Mouse (Mus musculus) myocyte (in vitro differentiated cells): Measurements from ENCODE around the gene Kdelc1. TPM values are rescaled to one million over a fixed set of nuclear protein-coding genes. Genes with fewer than 3 reads are reported as not detected.
A peak's percentile ranks its signal among the peaks of the same experiment; 100 is the strongest.

Experiments used
- H3K27me3 ChIP-seq: one replicate; pipeline ENCODE4 v1.6.1; 2011; ENCODE audit not compliant: control insufficient read depth, insufficient read depth, insufficient read length
- H3K36me3 ChIP-seq: one replicate; pipeline ENCODE4 v1.6.1; 2011; ENCODE audit not compliant: control insufficient read depth, insufficient read depth
- H3K4me2 ChIP-seq: one replicate; pipeline ENCODE4 v1.6.1; 2011; ENCODE audit warnings: low read depth, control low read depth
- H3K4me3 ChIP-seq: one replicate; pipeline ENCODE4 v1.5.1; 2011; ENCODE audit warnings: mild to moderate bottlenecking, control low read depth, moderate library complexity
- H3K79me2 ChIP-seq: one replicate; pipeline ENCODE4 v1.6.1; 2011; ENCODE audit not compliant: control insufficient read depth, insufficient read depth
- H3ac ChIP-seq: one replicate; pipeline ENCODE4 v1.6.1; 2011; ENCODE audit not compliant: control insufficient read depth, insufficient read length
- CEBPB ChIP-seq: IDR thresholded peaks from 2 replicates; pipeline ENCODE4 v1.6.1; 2011; ENCODE audit warnings: mild to moderate bottlenecking, moderate library complexity; ENCODE audit not compliant: poor library complexity, insufficient read depth, severe bottlenecking
- E2F4 ChIP-seq: IDR thresholded peaks from one replicate; pipeline ENCODE4 v1.6.1; 2011; ENCODE audit warnings: mild to moderate bottlenecking, control low read depth, moderate library complexity; ENCODE audit not compliant: insufficient read depth
- MAX ChIP-seq: IDR thresholded peaks from one replicate; pipeline ENCODE4 v1.6.1; 2011; ENCODE audit warnings: low read depth, mild to moderate bottlenecking, control low read depth
- MYOD1 ChIP-seq, 3 experiments: IDR thresholded peaks; one replicate each; pipeline ENCODE4 v1.6.1; 2011; ENCODE audit warnings: control low read depth in 2 of 3, low read depth in 2 of 3, mild to moderate bottlenecking in 2 of 3, moderate library complexity in 1 of 3; ENCODE audit not compliant: insufficient read length in 2 of 3, control insufficient read depth in 1 of 3
- MYOG ChIP-seq, 3 experiments: IDR thresholded peaks; one replicate each; pipeline ENCODE4 v1.6.1; 2011; ENCODE audit warnings: control low read depth in 2 of 3, low read depth in 2 of 3, mild to moderate bottlenecking in 2 of 3; ENCODE audit not compliant: insufficient read length in 2 of 3, control insufficient read depth in 1 of 3, insufficient read depth in 1 of 3
- POLR2A ChIP-seq: IDR thresholded peaks from one replicate; pipeline ENCODE4 v1.6.1; 2011; ENCODE audit warnings: low read depth, mild to moderate bottlenecking, control low read depth, moderate library complexity; ENCODE audit not compliant: insufficient read length
- POLR2AphosphoS2 ChIP-seq: IDR thresholded peaks from one replicate; pipeline ENCODE4 v1.6.1; 2011; ENCODE audit warnings: low read depth, control low read depth; ENCODE audit not compliant: insufficient read length
- REST ChIP-seq: IDR thresholded peaks from one replicate; pipeline ENCODE4 v1.6.1; 2011; ENCODE audit warnings: mild to moderate bottlenecking, control low read depth, moderate library complexity; ENCODE audit not compliant: insufficient read depth, insufficient read length
- SRF ChIP-seq: IDR thresholded peaks from one replicate; pipeline ENCODE4 v1.6.1; 2011; ENCODE audit warnings: low read depth; ENCODE audit not compliant: control insufficient read depth, insufficient read length
- TCF12 ChIP-seq: IDR thresholded peaks from one replicate; pipeline ENCODE4 v1.6.1; 2011; ENCODE audit warnings: mild to moderate bottlenecking, control low read depth; ENCODE audit not compliant: poor library complexity, insufficient read depth, severe bottlenecking
- TCF3 ChIP-seq: IDR thresholded peaks from one replicate; pipeline ENCODE4 v1.6.1; 2011; ENCODE audit warnings: low read depth, control low read depth; ENCODE audit not compliant: insufficient read length
- USF1 ChIP-seq: IDR thresholded peaks from one replicate; pipeline ENCODE4 v1.6.1; 2011; ENCODE audit warnings: low read depth, mild to moderate bottlenecking, control low read depth, moderate library complexity
- polyA plus RNA-seq: library from polyadenylated mRNA; unstranded; fragments of >200 nt; fragmentation: generic; extraction: Trizol; gene quantifications from one replicate; pipeline ENCODE4 v1.2.1, GENCODE M21; 2012; ENCODE audit warnings: missing spikeins

Kdelc1 gene
- polyA plus RNA-seq, 1 experiment = 17.3 TPM

GRCm38 (mm10) chr1:44119201-44120073 is 829 bp upstream of the Kdelc1 start:
- Histone ChIP-seq H3K36me3 (peaks cover 21% of the 10 kb centered on the region), H3K4me2 (peak overlapping the region; percentile 91), H3ac (peak overlapping the region; percentile 82), H3K27me3 (no peaks in the 10 kb centered on the region), H3K4me3 (peak overlapping the region; percentile 78), H3K79me2 (peaks cover 21% of the 10 kb centered on the region)
- TF ChIP-seq REST = peak; percentile 27
- TF ChIP-seq SRF = no peak
- TF ChIP-seq MYOG (IDR thresholded peaks at IDR 0.05; ENCODE audit: control insufficient read depth in 1 of 3, insufficient read depth in 1 of 3, insufficient read length in 2 of 3, low read depth in 2 of 3) = peak in 1 of 3 experiments; percentile 1
- TF ChIP-seq POLR2A = peak; percentile 79

- H3K4me2 ChIP-seq = peak overlapping the region; percentile 68
- H3K4me3 ChIP-seq = peak overlapping the region; percentile 78
- no peak for TF ChIP-seq USF1
- peaks cover 21% of the 10 kb centered on the region for H3K79me2 ChIP-seq
- no peak overlapping the region for H3ac ChIP-seq
- H3K36me3 ChIP-seq = peaks cover 39% of the 10 kb centered on the region
- H3K27me3 ChIP-seq = no peaks in the 10 kb centered on the region
Observed at GRCm38 (mm10) chr1:44117571-44117970, 1.0 kb downstream of the Kdelc1 start.

GRCm38 (mm10) chr1:44102939-44103338 is 15.7 kb downstream of the Kdelc1 start:
- H3K4me2 ChIP-seq = peak overlapping the region; percentile 82
- peaks cover 19% of the 10 kb centered on the region for H3K79me2 ChIP-seq
- TF ChIP-seq POLR2AphosphoS2 (no peak), SRF (no peak), MYOD1 (IDR thresholded peaks at IDR 0.05; ENCODE audit: control insufficient read depth in 1 of 3, insufficient read length in 2 of 3, low read depth in 2 of 3) (no peak), USF1 (no peak), POLR2A (no peak), TCF12 (no peak), MAX (no peak), MYOG (IDR thresholded peaks at IDR 0.05; ENCODE audit: control insufficient read depth in 1 of 3, insufficient read depth in 1 of 3, insufficient read length in 2 of 3, low read depth in 2 of 3) (no peak), TCF3 (no peak), E2F4 (no peak), CEBPB (no peak), REST (no peak)
- no peak overlapping the region for H3ac ChIP-seq
- H3K27me3 ChIP-seq = no peaks in the 10 kb centered on the region
- peaks cover 24% of the 10 kb centered on the region for H3K36me3 ChIP-seq
- peak overlapping the region; percentile 53 for H3K4me3 ChIP-seq

GRCm38 (mm10) chr1:44102259-44102717 is 16.3 kb downstream of the Kdelc1 start, which contains the start of gene Tex30:
Gene Tex30, minus strand, starts transcription at chr1:44102441.
- no peaks in the 10 kb centered on the region for H3K27me3 ChIP-seq

More at GRCm38 (mm10) chr1:44102259-44102717, 16.3 kb downstream of the Kdelc1 start, which contains the start of gene Tex30:
- TF ChIP-seq MYOG (IDR thresholded peaks at IDR 0.05; ENCODE audit: control insufficient read depth in 1 of 3, insufficient read depth in 1 of 3, insufficient read length in 2 of 3, low read depth in 2 of 3) = no peak
- TF ChIP-seq USF1 = no peak
- TF ChIP-seq E2F4 = peak; percentile 82
- peak; percentile 93 for TF ChIP-seq POLR2A
- no peak for TF ChIP-seq MYOD1 (IDR thresholded peaks at IDR 0.05; ENCODE audit: control insufficient read depth in 1 of 3, insufficient read length in 2 of 3, low read depth in 2 of 3)
- TF ChIP-seq REST = peak; percentile 48
- TF ChIP-seq TCF12 = no peak
- no peak for TF ChIP-seq CEBPB
- peak; percentile 69 for TF ChIP-seq POLR2AphosphoS2
- H3ac ChIP-seq = peak within 1 kb of the TSS; percentile 57
- peaks cover 20% of the 10 kb centered on the region for H3K36me3 ChIP-seq
- H3K4me2 ChIP-seq = peak within 1 kb of the TSS; percentile 82
- H3K4me3 ChIP-seq = peak within 1 kb of the TSS; percentile 53
- peaks cover 22% of the 10 kb centered on the region for H3K79me2 ChIP-seq
